Mouse (Mus musculus): ENCODE measurements around the gene Hspb2. TPM values are rescaled to one million over a fixed set of nuclear protein-coding genes. Genes with fewer than 3 reads are reported as not detected.

Hspb2 gene
- 284 and 285 TPM in 2 replicates for polyA plus RNA-seq (2016; fragmentation: Nextera tagmentation; extraction: Ambion mirVana)

GRCm38 (mm10) chr9:50752054-50752602 lies at the start of gene Hspb2:
Gene Hspb2 (minus strand): TSS chr9:50752354.
- Histone ChIP-seq H3K27me3 (replicated peaks) (no peaks in the 10 kb centered on the region), H3K4me2 (peak within 1 kb of the TSS; percentile 66), H3K27ac (ENCODE audit: poor library complexity, severe bottlenecking) (peak within 1 kb of the TSS; percentile 99), H3K9ac (peak within 1 kb of the TSS; percentile 93), H3K4me3 (peak within 1 kb of the TSS; percentile 74), H3K4me1 (replicated peaks) (peaks cover 44% of the 10 kb centered on the region), H3K36me3 (peaks cover 21% of the 10 kb centered on the region), H3K9me3 (replicated peaks) (no peaks in the 10 kb centered on the region)
- WGBS, result 33% methylated on average over 14 of the region's 14 CpGs
- peak; percentile 83 for ATAC-seq (ENCODE audit: insufficient number of reproducible peaks, low FRiP score)

- no peak overlapping the region for H3K4me2 ChIP-seq
- H3K4me3 ChIP-seq, result no peak overlapping the region
- ATAC-seq (ENCODE audit: insufficient number of reproducible peaks, low FRiP score), result no peak
- no peaks in the 10 kb centered on the region for H3K27me3 ChIP-seq (replicated peaks)
- H3K36me3 ChIP-seq, result peaks cover 65% of the 10 kb centered on the region
- no peak overlapping the region for H3K27ac ChIP-seq (ENCODE audit: poor library complexity, severe bottlenecking)
- H3K4me1 ChIP-seq (replicated peaks), result no peaks in the 10 kb centered on the region
- H3K9me3 ChIP-seq (replicated peaks), result no peaks in the 10 kb centered on the region
- H3K9ac ChIP-seq, result no peak overlapping the region
- 51% methylated on average over 2 of the region's 2 CpGs for WGBS
Measured at GRCm38 (mm10) chr9:50800985-50801384, 48.8 kb upstream of the Hspb2 start.

- 88% methylated on average over 5 of the region's 5 CpGs for WGBS
- H3K4me3 ChIP-seq, result no peak overlapping the region
- H3K27ac ChIP-seq (ENCODE audit: poor library complexity, severe bottlenecking), result no peak overlapping the region
- H3K9me3 ChIP-seq (replicated peaks), result no peaks in the 10 kb centered on the region
- H3K9ac ChIP-seq, result no peak overlapping the region
- ATAC-seq (ENCODE audit: insufficient number of reproducible peaks, low FRiP score), result no peak
- H3K27me3 ChIP-seq (replicated peaks), result no peaks in the 10 kb centered on the region
- peaks cover 56% of the 10 kb centered on the region for H3K36me3 ChIP-seq
- no peak overlapping the region for H3K4me2 ChIP-seq
- no peaks in the 10 kb centered on the region for H3K4me1 ChIP-seq (replicated peaks)
Measured at GRCm38 (mm10) chr9:50798368-50798767, 46.2 kb upstream of the Hspb2 start.

GRCm38 (mm10) chr9:50797641-50798040 lies 45.5 kb upstream of the Hspb2 start:
- WGBS, result 88% methylated on average over 7 of the region's 7 CpGs
- peaks cover 51% of the 10 kb centered on the region for H3K36me3 ChIP-seq

GRCm38 (mm10) chr9:50796776-50797175 lies 44.6 kb upstream of the Hspb2 start:
- Histone ChIP-seq H3K9me3 (replicated peaks) (no peaks in the 10 kb centered on the region), H3K9ac (no peak overlapping the region), H3K4me1 (replicated peaks) (no peaks in the 10 kb centered on the region), H3K4me2 (no peak overlapping the region), H3K4me3 (no peak overlapping the region), H3K27me3 (replicated peaks) (no peaks in the 10 kb centered on the region), H3K36me3 (peaks cover 53% of the 10 kb centered on the region), H3K27ac (ENCODE audit: poor library complexity, severe bottlenecking) (no peak overlapping the region)
- 90% methylated on average over 8 of the region's 8 CpGs for WGBS
- ATAC-seq (ENCODE audit: insufficient number of reproducible peaks, low FRiP score), result no peak

More at GRCm38 (mm10) chr9:50797641-50798040, 45.5 kb upstream of the Hspb2 start:
- H3K4me3 ChIP-seq, result no peak overlapping the region
- ATAC-seq (ENCODE audit: insufficient number of reproducible peaks, low FRiP score), result no peak
- H3K4me1 ChIP-seq (replicated peaks), result no peaks in the 10 kb centered on the region
- no peaks in the 10 kb centered on the region for H3K9me3 ChIP-seq (replicated peaks)
- H3K27me3 ChIP-seq (replicated peaks), result no peaks in the 10 kb centered on the region
- H3K9ac ChIP-seq, result no peak overlapping the region
- H3K4me2 ChIP-seq, result no peak overlapping the region
- no peak overlapping the region for H3K27ac ChIP-seq (ENCODE audit: poor library complexity, severe bottlenecking)

- Histone ChIP-seq H3K9me3 (replicated peaks) (no peaks in the 10 kb centered on the region), H3K9ac (no peak overlapping the region), H3K4me1 (replicated peaks) (no peaks in the 10 kb centered on the region), H3K27ac (ENCODE audit: poor library complexity, severe bottlenecking) (no peak overlapping the region), H3K36me3 (peaks cover 57% of the 10 kb centered on the region), H3K4me3 (no peak overlapping the region), H3K27me3 (replicated peaks) (no peaks in the 10 kb centered on the region), H3K4me2 (no peak overlapping the region)
- 92% methylated on average over 3 of the region's 3 CpGs for WGBS
- ATAC-seq (ENCODE audit: insufficient number of reproducible peaks, low FRiP score), result no peak
Measured at GRCm38 (mm10) chr9:50795266-50795665, 43.1 kb upstream of the Hspb2 start.

- H3K9ac ChIP-seq, result no peak overlapping the region
- no peak overlapping the region for H3K4me3 ChIP-seq
- 66% methylated on average over 2 of the region's 2 CpGs for WGBS
- H3K27me3 ChIP-seq (replicated peaks), result no peaks in the 10 kb centered on the region
- no peak for ATAC-seq (ENCODE audit: insufficient number of reproducible peaks, low FRiP score)
- no peak overlapping the region for H3K27ac ChIP-seq (ENCODE audit: poor library complexity, severe bottlenecking)
- peaks cover 84% of the 10 kb centered on the region for H3K36me3 ChIP-seq
- H3K4me1 ChIP-seq (replicated peaks), result no peaks in the 10 kb centered on the region
- no peak overlapping the region for H3K4me2 ChIP-seq
- H3K9me3 ChIP-seq (replicated peaks), result no peaks in the 10 kb centered on the region
Measured at GRCm38 (mm10) chr9:50782155-50782554, 30.0 kb upstream of the Hspb2 start.

- Histone ChIP-seq H3K36me3 (peaks cover 34% of the 10 kb centered on the region), H3K4me3 (peak overlapping the region; percentile 88), H3K27me3 (replicated peaks) (no peaks in the 10 kb centered on the region), H3K27ac (ENCODE audit: poor library complexity, severe bottlenecking) (no peak overlapping the region), H3K9ac (peak overlapping the region; percentile 92), H3K4me2 (peak overlapping the region; percentile 82), H3K4me1 (replicated peaks) (peaks cover 8% of the 10 kb centered on the region), H3K9me3 (replicated peaks) (no peaks in the 10 kb centered on the region)
- ATAC-seq (ENCODE audit: insufficient number of reproducible peaks, low FRiP score), result no peak
- 54% methylated on average over 11 of the region's 11 CpGs for WGBS
Measured at GRCm38 (mm10) chr9:50776162-50776760, 24.1 kb upstream of the Hspb2 start.

GRCm38 (mm10) chr9:50775662-50776126 lies 23.5 kb upstream of the Hspb2 start:
- under 1% methylated on average over 27 of the region's 30 CpGs for WGBS
- peak; percentile 51 for ATAC-seq (ENCODE audit: insufficient number of reproducible peaks, low FRiP score)
- Histone ChIP-seq H3K9ac (peak overlapping the region; percentile 92), H3K36me3 (peaks cover 31% of the 10 kb centered on the region), H3K27me3 (replicated peaks) (no peaks in the 10 kb centered on the region), H3K27ac (ENCODE audit: poor library complexity, severe bottlenecking) (peak overlapping the region; percentile 60; the same call in 1 of the 2 replicates), H3K4me3 (peak overlapping the region; percentile 88), H3K4me2 (peak overlapping the region; percentile 82), H3K4me1 (replicated peaks) (peaks cover 8% of the 10 kb centered on the region), H3K9me3 (replicated peaks) (no peaks in the 10 kb centered on the region)

- ATAC-seq (ENCODE audit: insufficient number of reproducible peaks, low FRiP score), result peak; percentile 78
- Histone ChIP-seq H3K27me3 (replicated peaks) (no peaks in the 10 kb centered on the region), H3K27ac (ENCODE audit: poor library complexity, severe bottlenecking) (peak within 1 kb of the TSS; percentile 60), H3K9me3 (replicated peaks) (no peaks in the 10 kb centered on the region), H3K36me3 (peaks cover 27% of the 10 kb centered on the region), H3K4me1 (replicated peaks) (peaks cover 8% of the 10 kb centered on the region), H3K9ac (peak within 1 kb of the TSS; percentile 92), H3K4me2 (peak within 1 kb of the TSS; percentile 82), H3K4me3 (peak within 1 kb of the TSS; percentile 88)
- WGBS, result under 1% methylated on average over 51 of the region's 51 CpGs
Measured at GRCm38 (mm10) chr9:50774991-50775612, 22.9 kb upstream of the Hspb2 start, which contains the start of the genes Alg9 and 1110032A03Rik. Gene Alg9 (plus strand): TSS chr9:50775019. Gene 1110032A03Rik (minus strand): TSS chr9:50775520.

GRCm38 (mm10) chr9:50774026-50774462 lies 21.9 kb upstream of the Hspb2 start:
- Histone ChIP-seq H3K9me3 (replicated peaks) (no peaks in the 10 kb centered on the region), H3K4me2 (peak overlapping the region; percentile 33; the same call in 1 of the 2 replicates), H3K9ac (0 out of 2 replicates have a peak overlapping the region, but pooled peaks have one; percentile 28)

More at GRCm38 (mm10) chr9:50774026-50774462, 21.9 kb upstream of the Hspb2 start:
- H3K36me3 ChIP-seq, result peaks cover 17% of the 10 kb centered on the region
- H3K27me3 ChIP-seq (replicated peaks), result no peaks in the 10 kb centered on the region
- WGBS, result 73% methylated on average over 4 of the region's 4 CpGs
- no peak for ATAC-seq (ENCODE audit: insufficient number of reproducible peaks, low FRiP score)
- H3K4me3 ChIP-seq, result no peak overlapping the region
- peaks cover 15% of the 10 kb centered on the region for H3K4me1 ChIP-seq (replicated peaks)
- no peak overlapping the region for H3K27ac ChIP-seq (ENCODE audit: poor library complexity, severe bottlenecking)
